14 mouse cellular contexts compared by ENCODE assay signal in genomic region chr14:60846174-60846573, GRCm38 (mm10).
"Had no signal": no experiment of that assay in that cellular context is flagged by ENCODE, and none has a peak within 500 bp of the region (broad histone marks: within the 10 kb centered on the region; RNA-seq: fewer than 3 reads in every experiment).

No protein-coding gene starts in this region.

- DNase-seq: lung, adult 18-20 months; lung, embryonic 14.5 days; lung, postnatal 10 days; lung, postnatal 4 days; midbrain, embryonic 14.5 days; right cerebral cortex, postnatal 14 days; thymus, adult 2 months; thymus, postnatal 25 days had no signal

- H3K4me1 ChIP-seq: neural tube, embryonic 12.5 days had no signal

- H3K4me3 ChIP-seq: midbrain, embryonic 10.5 days; midbrain, embryonic 12.5 days; neural tube, embryonic 12.5 days; stomach, embryonic 15.5 days had no signal

- ATAC-seq: midbrain, embryonic 16.5 days had no signal

- H3K36me3 ChIP-seq: stomach, embryonic 15.5 days had no signal

- H3K9ac ChIP-seq: lung, embryonic 14.5 days; midbrain, embryonic 12.5 days; neural tube, embryonic 12.5 days; stomach, embryonic 15.5 days had no signal

- H3K27me3 ChIP-seq: midbrain, embryonic 12.5 days; neural tube, embryonic 12.5 days; stomach, embryonic 15.5 days had no signal

- H3K27ac ChIP-seq: neural tube, embryonic 12.5 days; stomach, postnatal 0 days had no signal

- H3K4me2 ChIP-seq: lung, embryonic 14.5 days; midbrain, embryonic 12.5 days; neural tube, embryonic 12.5 days; stomach, embryonic 15.5 days had no signal

- H3K9me3 ChIP-seq: midbrain, embryonic 10.5 days; midbrain, embryonic 12.5 days; neural tube, embryonic 12.5 days; stomach, embryonic 15.5 days had no signal
